ENCODE assay signal across 9 mouse cellular contexts in genomic region chr11:117127250-117127837, GRCm38 (mm10). TPM values are rescaled to one million over a fixed set of nuclear protein-coding genes. Genes with fewer than 3 reads are reported as not detected.
DNase-seq lines count a peak whose midpoint lies in the region; ATAC-seq and TF ChIP-seq lines count a peak whose summit lies in the region.
"Had no signal": no experiment of that assay in that cellular context is flagged by ENCODE, and none has a peak within 500 bp of the region (broad histone marks: within the 10 kb centered on the region; RNA-seq: fewer than 3 reads in every experiment).

No protein-coding gene starts in this region.

- H3K9me3 ChIP-seq in hindbrain, embryonic 15.5 days: no peaks in the 10 kb centered on the region
- H3K9me3 ChIP-seq in hindbrain, embryonic 11.5 days (ENCODE audit: control insufficient read depth, low read length): no peaks in the 10 kb centered on the region
- H3K9me3 ChIP-seq in embryonic facial prominence, embryonic 15.5 days (replicated peaks): no peaks in the 10 kb centered on the region
- no peaks in the 10 kb centered on the region for H3K9me3 ChIP-seq in hindbrain, postnatal 0 days (ENCODE audit: low read length)

- H3K36me3 ChIP-seq in hindbrain, embryonic 15.5 days: no peaks in the 10 kb centered on the region
- no peaks in the 10 kb centered on the region for H3K36me3 ChIP-seq in hindbrain, embryonic 11.5 days (ENCODE audit: control insufficient read depth, insufficient read depth, low read length)
- 0 out of 2 replicates have a peak, but pooled peaks cover 3% of the 10 kb centered on the region for H3K36me3 ChIP-seq in embryonic facial prominence, embryonic 15.5 days
- H3K36me3 ChIP-seq in hindbrain, postnatal 0 days (ENCODE audit: insufficient read depth, low read length): no peaks in the 10 kb centered on the region

- no peak overlapping the region for H3K4me3 ChIP-seq in hindbrain, embryonic 15.5 days
- no peak overlapping the region for H3K4me3 ChIP-seq in hindbrain, embryonic 11.5 days (ENCODE audit: low read depth, low read length)
- no peak overlapping the region for H3K4me3 ChIP-seq in embryonic facial prominence, embryonic 15.5 days (replicated peaks)
- no peak overlapping the region for H3K4me3 ChIP-seq in hindbrain, postnatal 0 days (ENCODE audit: low read length)
- H3K4me3 ChIP-seq in olfactory bulb, adult 2 months (ENCODE audit: insufficient read depth, low read depth, low read length): no peak overlapping the region

- H3K4me2 ChIP-seq in hindbrain, embryonic 15.5 days: no peak overlapping the region
- no peak overlapping the region for H3K4me2 ChIP-seq in hindbrain, embryonic 11.5 days (replicated peaks; ENCODE audit: low read depth, low read length)
- no peak overlapping the region for H3K4me2 ChIP-seq in embryonic facial prominence, embryonic 15.5 days (replicated peaks)
- H3K4me2 ChIP-seq in hindbrain, postnatal 0 days (ENCODE audit: low read depth, low read length): no peak overlapping the region

- intact Hi-C loops in left cerebral cortex, postnatal 4 days (cut with DNase I): no loop called here

- no peak for ATAC-seq in hindbrain, embryonic 15.5 days (ENCODE audit: low FRiP score, low read depth)
- no peak for ATAC-seq in hindbrain, embryonic 11.5 days (ENCODE audit: low FRiP score)
- ATAC-seq in embryonic facial prominence, embryonic 15.5 days (ENCODE audit: insufficient number of reproducible peaks, low FRiP score, low TSS enrichment, low read depth): peak; percentile 51; the same call in 1 of the 2 replicates
- ATAC-seq in hindbrain, postnatal 0 days: no peak
- ATAC-seq: Patski had no signal

- H3K9ac ChIP-seq in hindbrain, embryonic 15.5 days: no peak overlapping the region
- H3K9ac ChIP-seq in hindbrain, embryonic 11.5 days (ENCODE audit: low read depth, low read length): no peak overlapping the region
- H3K9ac ChIP-seq in embryonic facial prominence, embryonic 15.5 days: no peak overlapping the region
- no peak overlapping the region for H3K9ac ChIP-seq in hindbrain, postnatal 0 days (replicated peaks; ENCODE audit: low read length)

- WGBS in hindbrain, embryonic 15.5 days: 64% methylated on average over 13 of the region's 13 CpGs
- 82% methylated on average over 13 of the region's 13 CpGs for WGBS in hindbrain, embryonic 11.5 days
- WGBS in embryonic facial prominence, embryonic 15.5 days: 30% methylated on average over 13 of the region's 13 CpGs
- 55% methylated on average over 13 of the region's 13 CpGs for WGBS in hindbrain, postnatal 0 days
- 34% methylated on average over 13 of the region's 13 CpGs for WGBS in olfactory bulb, adult 2 months

- peaks cover 59% of the 10 kb centered on the region for H3K4me1 ChIP-seq in hindbrain, embryonic 15.5 days (replicated peaks)
- H3K4me1 ChIP-seq in hindbrain, embryonic 11.5 days (replicated peaks; ENCODE audit: control insufficient read depth, insufficient read depth, low read length): no peaks in the 10 kb centered on the region; the same call in 1 of the 2 replicates
- peaks cover 80% of the 10 kb centered on the region for H3K4me1 ChIP-seq in embryonic facial prominence, embryonic 15.5 days
- H3K4me1 ChIP-seq in hindbrain, postnatal 0 days (ENCODE audit: insufficient read depth, low read length): peaks cover 24% of the 10 kb centered on the region
- H3K4me1 ChIP-seq in olfactory bulb, adult 2 months (ENCODE audit: control insufficient read depth, insufficient read depth, low read length): peaks cover 66% of the 10 kb centered on the region

- no peak for DNase-seq in hindbrain, embryonic 11.5 days (ENCODE audit: low spot score)
- no peak for DNase-seq in hindbrain, postnatal 0 days (ENCODE audit: low spot score)
- DNase-seq in left cerebral cortex, postnatal 4 days: no peak
- no peak for DNase-seq in embryo, embryonic 10.5 days (ENCODE audit: low spot score)
- DNase-seq in frontal cortex, postnatal 36 days (ENCODE audit: low spot score in 2 of 2): no peak

- TF ChIP-seq POLR2A in olfactory bulb, adult 2 months (IDR thresholded peaks at IDR 0.05; ENCODE audit: insufficient read depth, low read depth, low read length): no peak

- no peaks in the 10 kb centered on the region for H3K27me3 ChIP-seq in hindbrain, embryonic 15.5 days
- H3K27me3 ChIP-seq in hindbrain, embryonic 11.5 days (ENCODE audit: control insufficient read depth, insufficient read depth, low read length): no peaks in the 10 kb centered on the region
- no peaks in the 10 kb centered on the region for H3K27me3 ChIP-seq in embryonic facial prominence, embryonic 15.5 days
- no peaks in the 10 kb centered on the region for H3K27me3 ChIP-seq in hindbrain, postnatal 0 days (ENCODE audit: insufficient read depth, low read length)
- H3K27me3 ChIP-seq: Patski had no signal

- 0 out of 2 replicates have a peak overlapping the region, but pooled peaks have one; percentile 70 for H3K27ac ChIP-seq in hindbrain, embryonic 15.5 days (replicated peaks)
- no peak overlapping the region for H3K27ac ChIP-seq in hindbrain, embryonic 11.5 days (ENCODE audit: low read depth, low read length)
- H3K27ac ChIP-seq in embryonic facial prominence, embryonic 15.5 days (replicated peaks): peak overlapping the region; percentile 67
- peak overlapping the region; percentile 62; the same call in 1 of the 2 replicates for H3K27ac ChIP-seq in hindbrain, postnatal 0 days
- H3K27ac ChIP-seq in olfactory bulb, adult 2 months (ENCODE audit: insufficient read depth, low read depth, low read length): peak overlapping the region; percentile 55

- TF ChIP-seq CTCF in hindbrain, postnatal 0 days (IDR thresholded peaks at IDR 0.05; ENCODE audit: low read depth): no peak
- no peak for TF ChIP-seq CTCF in olfactory bulb, adult 2 months (IDR thresholded peaks at IDR 0.05; ENCODE audit: insufficient read depth, low read depth, low read length)

RNA-seq across cellular contexts. Expression of gene Sec14l1, which starts 12.4 kb away (rescaled TPM):
- polyA plus RNA-seq in hindbrain, embryonic 15.5 days (2015; fragmentation: Nextera tagmentation; extraction: Ambion mirVana): 57.2 and 63.0 TPM in 2 replicates
- 36.7 and 36.9 TPM in 2 replicates for polyA plus RNA-seq in hindbrain, embryonic 11.5 days (2014; fragmentation: Nextera tagmentation; extraction: Ambion mirVana)
- polyA plus RNA-seq in embryonic facial prominence, embryonic 15.5 days (2015; fragmentation: Nextera tagmentation; extraction: Ambion mirVana): 61.4 and 69.3 TPM in 2 replicates
- 69.1 and 74.1 TPM in 2 replicates for total RNA-seq in hindbrain, postnatal 0 days (2014; rRNA removed)
- polyA plus RNA-seq in hindbrain, postnatal 0 days (2015; fragmentation: Nextera tagmentation; extraction: Ambion mirVana): 47.0 and 47.3 TPM in 2 replicates
- polyA plus RNA-seq in olfactory bulb, adult 2 months (2012; ENCODE audit: insufficient read depth, insufficient read length, low replicate concordance, missing spikeins): not detected in 2 replicates
- total RNA-seq in left cerebral cortex, postnatal 4 days (2021): 100 to 1,000 TPM; 127 to 130 TPM
